Mouse (Mus musculus) heart, postnatal 0 days (tissue): ENCODE results near the gene Sirt3.

Experiments used
- CTCF ChIP-seq: IDR thresholded peaks from 2 replicates; pipeline ENCODE4 v1.5.1; 2016; ENCODE audit warnings: antibody characterized with exemption, control low read depth, low read depth
- EP300 ChIP-seq: IDR thresholded peaks from 2 replicates; pipeline ENCODE4 v1.6.1; 2016; ENCODE audit warnings: antibody characterized with exemption, low read depth

DNA sequence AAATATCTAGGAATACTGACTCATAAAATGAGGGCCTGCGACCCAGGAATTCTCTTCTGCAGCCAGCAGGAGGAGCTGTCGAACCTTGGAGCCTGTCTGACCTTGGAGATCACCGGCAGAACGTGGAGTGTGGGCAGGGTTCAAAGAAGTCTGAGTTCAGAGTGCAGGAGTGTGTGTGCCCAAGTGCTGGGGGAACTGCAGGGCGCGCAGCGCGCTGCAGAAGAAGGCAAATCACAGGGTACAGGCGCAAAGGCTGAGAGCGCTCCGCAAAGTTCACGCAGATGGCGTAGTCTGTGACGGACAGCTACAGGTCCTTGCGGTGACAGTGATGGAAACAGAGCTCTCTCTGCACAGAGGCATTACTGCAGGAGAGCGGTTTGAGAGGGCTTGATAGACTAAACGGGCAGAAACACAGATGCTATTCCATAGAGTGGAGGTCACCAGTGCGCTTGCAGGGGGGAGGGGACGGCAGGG is 26.6 kb upstream of the Sirt3 start:
- TF ChIP-seq CTCF: peak; percentile 87
- no peak for TF ChIP-seq EP300
